Mouse (Mus musculus): ENCODE results near the gene Cpxm1. TPM values are rescaled to one million over a fixed set of nuclear protein-coding genes. Genes with fewer than 3 reads are reported as not detected.

Gene Cpxm1
- polyA plus RNA-seq (2012), result 0.03 TPM in 1 of 2 replicates, not detected in the other

DNA sequence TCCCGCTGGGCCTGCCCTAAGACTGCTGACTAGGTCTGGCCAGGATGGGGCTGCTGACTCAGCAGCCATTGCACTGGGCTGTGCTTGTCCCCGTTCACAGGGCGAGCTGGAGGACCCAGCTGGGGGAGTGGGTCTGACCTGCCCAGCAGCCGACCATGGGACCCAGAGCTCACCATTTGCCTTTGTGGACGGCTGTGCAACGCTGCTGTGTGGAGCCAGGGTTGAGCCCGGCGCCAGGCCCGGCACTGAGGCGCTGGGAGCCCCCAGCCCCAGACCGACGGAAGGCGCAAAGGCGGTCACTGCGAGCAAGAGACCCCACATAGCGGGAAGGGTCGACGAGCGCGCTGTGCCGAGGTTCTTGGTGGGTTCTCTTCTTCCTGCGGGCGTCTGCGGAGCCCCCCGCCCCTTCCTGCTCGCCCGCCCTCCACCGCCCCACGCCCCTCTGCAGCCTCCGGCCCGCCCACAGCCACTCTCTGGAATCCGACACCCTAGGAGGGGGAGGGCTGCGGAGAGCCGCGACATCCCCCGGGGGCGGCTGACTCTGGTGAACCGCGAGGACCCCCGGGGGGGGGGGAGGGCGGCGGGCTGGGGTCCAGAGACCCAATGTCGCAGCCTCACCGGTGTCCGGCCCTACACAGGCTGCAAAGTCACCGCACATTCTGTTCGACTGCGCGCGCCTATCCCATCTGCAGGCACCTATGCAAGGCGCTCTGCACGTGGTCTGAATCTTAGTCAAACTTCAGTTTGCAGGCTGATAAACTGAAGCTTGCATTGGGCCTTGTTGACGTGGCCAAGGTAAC is at the start of gene Cpxm1:
Gene Cpxm1 (minus strand): TSS at position 389 of the 800 bp plus-strand sequence.
- TF ChIP-seq GATA1 (IDR thresholded peaks at IDR 0.05; ENCODE audit: low read length), result no peak

DNA sequence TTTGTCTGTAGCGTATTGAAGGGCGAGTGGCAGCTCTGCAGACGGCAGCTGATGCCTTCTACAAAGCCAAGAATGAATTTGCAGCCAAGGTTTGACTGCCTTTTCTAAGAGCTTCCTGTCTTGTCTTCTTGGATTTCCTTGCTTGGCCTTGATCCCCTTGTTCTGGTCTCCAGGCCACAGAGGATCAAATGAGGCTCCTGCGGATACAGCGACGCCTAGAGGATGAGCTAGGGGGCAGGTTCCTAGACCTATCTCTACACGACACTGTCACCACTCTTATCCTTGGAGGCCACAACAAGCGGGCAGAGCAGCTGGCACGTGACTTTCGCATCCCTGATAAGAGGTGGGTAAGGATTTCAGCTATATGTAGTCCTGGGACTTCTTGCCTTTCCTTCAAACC is 44.8 kb upstream of the Cpxm1 start:
- TF ChIP-seq GATA1 (IDR thresholded peaks at IDR 0.05; ENCODE audit: low read length), result no peak

DNA sequence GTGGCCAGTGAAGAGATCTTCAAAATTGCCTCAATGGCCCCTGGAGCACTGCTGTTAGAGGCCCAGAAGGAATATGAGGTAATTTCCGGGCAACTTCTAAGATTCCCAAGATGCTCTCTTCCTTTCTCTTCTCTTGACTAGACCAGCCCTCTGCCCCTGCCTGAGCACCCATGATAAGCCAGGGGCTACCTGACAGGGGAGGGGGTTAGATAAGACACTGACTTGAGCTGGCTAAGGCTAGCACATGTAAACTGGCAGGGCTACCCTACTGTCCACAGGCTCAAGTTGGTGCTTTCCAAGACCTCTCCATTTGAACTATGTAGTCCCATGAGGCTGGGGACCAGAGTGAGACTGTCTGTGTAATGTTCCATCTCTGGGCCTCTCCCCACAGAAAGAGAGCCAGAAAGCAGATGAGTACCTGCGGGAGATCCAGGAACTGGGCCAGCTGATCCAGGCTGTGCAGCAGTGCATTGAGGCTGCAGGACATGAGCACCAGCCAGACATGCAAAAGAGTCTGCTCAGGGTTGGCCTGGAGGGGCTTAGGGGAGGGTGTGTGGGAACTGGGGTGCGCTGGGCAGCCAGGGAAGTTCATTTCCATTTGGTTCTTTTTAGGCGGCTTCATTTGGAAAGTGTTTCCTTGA is 42.6 kb upstream of the Cpxm1 start:
- TF ChIP-seq GATA1 (IDR thresholded peaks at IDR 0.05; ENCODE audit: low read length), result no peak

DNA sequence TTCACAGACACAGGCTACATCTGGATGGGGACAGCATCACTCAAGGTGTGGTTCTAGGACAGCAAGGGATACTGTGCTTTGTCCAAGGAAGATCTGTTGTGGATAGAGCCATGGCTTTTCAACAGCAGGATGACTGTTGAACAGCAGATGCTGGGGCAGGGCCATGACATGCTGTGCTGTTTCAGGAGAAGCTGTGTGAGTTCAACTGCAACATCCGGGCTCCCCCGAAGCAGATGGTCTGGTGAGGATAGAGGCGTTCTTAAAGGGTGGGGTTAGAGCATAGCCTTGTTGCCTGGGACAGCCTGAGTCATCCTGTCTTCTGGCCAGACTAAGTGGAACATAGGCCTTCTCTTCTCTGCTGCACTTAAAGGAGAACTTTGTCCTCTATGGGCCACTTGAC is 41.5 kb upstream of the Cpxm1 start:
- no peak for TF ChIP-seq GATA1 (IDR thresholded peaks at IDR 0.05; ENCODE audit: low read length)

DNA sequence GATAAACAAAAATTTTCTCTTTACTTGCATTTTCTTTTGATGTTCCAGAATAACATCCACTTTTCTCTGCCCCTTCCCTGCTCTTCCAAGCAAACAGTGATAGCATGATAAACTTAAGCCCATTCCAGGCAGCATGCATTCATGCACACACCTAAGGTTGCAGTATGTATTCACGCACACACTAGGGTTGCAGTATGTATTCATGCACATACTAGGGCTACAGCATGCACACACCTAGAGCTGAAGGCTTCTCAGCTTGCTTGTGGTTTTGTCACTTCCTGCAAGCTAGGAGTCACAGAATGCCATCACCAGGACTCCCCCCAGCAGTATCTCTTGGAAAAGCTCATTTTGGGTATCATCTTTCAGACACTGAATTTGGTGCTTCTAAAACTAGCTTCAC is 39.4 kb upstream of the Cpxm1 start:
- TF ChIP-seq GATA1 (IDR thresholded peaks at IDR 0.05; ENCODE audit: low read length), result no peak

DNA sequence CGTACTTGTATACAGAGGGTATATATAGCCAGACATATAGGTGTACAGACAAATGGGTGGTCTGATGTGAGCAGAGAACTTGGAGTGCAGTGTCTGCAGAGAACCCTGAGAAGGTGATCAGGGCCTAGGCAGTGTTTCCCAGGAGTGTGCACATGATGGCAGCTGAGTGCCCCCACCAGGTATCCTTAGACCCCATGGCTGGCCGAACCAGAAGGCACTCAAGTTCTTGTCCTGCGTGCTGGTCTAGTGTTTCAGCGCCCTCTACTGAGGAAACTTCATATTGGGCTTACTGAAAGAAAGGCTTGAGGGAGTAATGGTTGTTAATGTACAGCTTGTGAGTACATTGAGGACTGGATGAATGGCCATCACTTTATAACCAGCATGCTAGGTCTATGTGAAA is 35.8 kb upstream of the Cpxm1 start:
- no peak for TF ChIP-seq GATA1 (IDR thresholded peaks at IDR 0.05; ENCODE audit: low read length)

DNA sequence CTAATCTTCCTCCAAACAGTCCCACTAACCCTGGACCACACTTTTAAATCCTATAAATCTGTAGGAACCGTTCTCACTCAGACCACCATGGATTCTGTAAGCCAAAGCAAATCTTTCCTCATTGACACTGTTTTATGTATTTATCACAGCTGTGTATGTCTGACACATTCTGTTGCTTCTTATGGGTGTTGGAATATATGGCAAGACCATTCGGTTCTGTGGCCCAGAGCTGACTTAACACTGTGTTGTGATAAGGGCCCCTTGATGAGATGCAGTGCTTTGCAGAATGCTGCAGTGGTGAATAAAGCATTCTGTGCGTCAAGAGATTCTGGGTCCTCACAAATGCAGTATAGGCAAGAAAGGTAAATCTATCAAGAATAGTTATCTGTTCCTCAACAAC is 34.8 kb upstream of the Cpxm1 start:
- TF ChIP-seq GATA1 (IDR thresholded peaks at IDR 0.05; ENCODE audit: low read length), result no peak

DNA sequence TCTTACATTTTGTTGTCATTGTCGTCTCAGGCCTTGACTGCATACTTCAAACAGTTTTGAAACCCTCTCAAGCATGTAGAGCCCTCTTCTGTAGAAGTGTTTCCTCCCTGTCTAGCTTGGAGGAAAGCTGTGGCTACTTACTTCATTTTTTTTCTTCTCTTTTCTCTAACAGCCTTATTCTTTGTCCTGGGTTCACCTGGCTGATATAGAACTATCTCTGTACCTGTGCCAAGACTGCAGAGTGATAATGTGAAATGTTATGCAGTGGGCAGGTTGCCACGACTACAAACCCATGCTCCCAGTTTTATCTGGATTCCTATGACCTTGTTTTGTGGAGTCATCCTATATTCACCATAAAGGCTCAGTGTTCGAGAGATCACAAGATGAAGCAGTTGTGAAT is 33.1 kb upstream of the Cpxm1 start:
- no peak for TF ChIP-seq GATA1 (IDR thresholded peaks at IDR 0.05; ENCODE audit: low read length)

DNA sequence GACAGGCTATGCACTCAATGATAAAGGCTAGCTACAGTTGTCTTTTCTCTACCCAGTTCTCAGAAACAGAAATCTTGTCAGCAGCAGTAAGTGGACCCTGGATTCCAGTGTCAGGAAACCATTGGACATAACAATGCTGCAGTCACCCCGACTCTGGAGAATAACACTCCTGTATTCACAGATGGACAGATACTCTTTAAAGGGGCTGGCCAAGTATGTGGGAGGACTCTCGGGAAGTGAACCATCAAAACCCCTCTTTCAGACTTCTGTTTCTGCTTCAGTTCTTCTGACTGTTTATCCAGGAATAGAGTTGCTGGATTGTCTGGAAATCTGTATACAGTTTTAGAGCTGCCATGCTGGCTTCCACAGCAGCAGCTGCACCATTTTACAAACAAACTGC is 32.5 kb upstream of the Cpxm1 start:
- TF ChIP-seq GATA1 (IDR thresholded peaks at IDR 0.05; ENCODE audit: low read length), result no peak

DNA sequence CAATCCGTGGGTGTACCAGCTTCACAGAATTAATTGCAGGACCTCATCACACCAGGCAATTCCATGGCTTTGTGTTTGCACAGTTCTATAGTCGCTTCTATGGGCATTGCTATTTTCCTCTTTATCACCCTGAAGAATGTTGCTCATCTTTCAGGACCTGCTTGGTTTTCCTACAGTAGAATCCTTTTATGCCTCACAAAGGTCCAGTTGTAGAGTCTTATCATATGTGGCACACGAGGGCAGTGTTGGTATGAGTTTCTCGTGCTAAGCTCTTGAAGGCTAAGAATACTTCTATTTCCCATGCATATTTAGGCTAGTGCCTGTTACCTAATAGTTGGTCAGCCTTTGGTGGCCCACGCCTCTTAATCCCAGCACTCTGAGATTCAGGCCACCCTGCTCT is 27.7 kb upstream of the Cpxm1 start:
- TF ChIP-seq GATA1 (IDR thresholded peaks at IDR 0.05; ENCODE audit: low read length), result no peak

DNA sequence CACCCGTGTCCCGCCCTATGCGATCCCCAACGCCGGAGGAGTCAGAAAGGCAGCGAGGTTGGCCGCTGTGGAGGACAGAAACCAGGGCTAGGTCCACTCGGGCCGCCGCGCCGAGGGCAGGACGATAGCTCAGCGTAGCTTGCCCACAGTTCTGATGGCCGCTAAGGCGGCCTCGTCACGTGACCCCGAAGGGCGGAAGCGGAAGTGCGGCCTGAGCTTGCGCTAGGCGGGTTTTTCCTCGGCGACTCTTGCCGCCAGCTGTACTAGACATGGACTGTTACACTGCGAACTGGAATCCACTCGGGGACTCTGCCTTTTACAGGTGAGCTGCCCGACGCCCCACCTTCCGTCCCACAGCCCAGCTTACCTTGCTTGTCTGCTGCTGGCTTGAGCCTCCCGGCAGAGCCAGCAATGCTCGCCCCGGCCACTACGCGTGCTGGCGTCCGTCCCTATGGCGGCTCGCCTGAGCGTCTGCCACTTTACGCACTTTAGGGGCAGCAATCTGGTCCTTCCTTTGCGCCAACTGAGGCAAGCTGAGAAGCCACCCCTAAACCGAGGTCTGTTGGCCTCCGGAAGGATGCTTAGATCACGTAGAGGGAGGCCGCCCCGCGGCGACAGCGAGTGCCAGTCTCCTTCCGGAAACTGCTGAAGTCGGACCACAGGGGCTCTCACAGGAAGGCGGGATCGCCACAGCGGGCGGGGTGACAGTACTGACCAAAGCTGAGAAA is 26.9 kb upstream of the Cpxm1 start, which contains the start of the genes Vps16 and Pced1a:
Gene Vps16 (plus strand): TSS at position 214 of the 728 bp plus-strand sequence.
Gene Pced1a (minus strand): TSS at position 576 of the 728 bp plus-strand sequence.
- no peak for TF ChIP-seq GATA1 (IDR thresholded peaks at IDR 0.05; ENCODE audit: low read length)

DNA sequence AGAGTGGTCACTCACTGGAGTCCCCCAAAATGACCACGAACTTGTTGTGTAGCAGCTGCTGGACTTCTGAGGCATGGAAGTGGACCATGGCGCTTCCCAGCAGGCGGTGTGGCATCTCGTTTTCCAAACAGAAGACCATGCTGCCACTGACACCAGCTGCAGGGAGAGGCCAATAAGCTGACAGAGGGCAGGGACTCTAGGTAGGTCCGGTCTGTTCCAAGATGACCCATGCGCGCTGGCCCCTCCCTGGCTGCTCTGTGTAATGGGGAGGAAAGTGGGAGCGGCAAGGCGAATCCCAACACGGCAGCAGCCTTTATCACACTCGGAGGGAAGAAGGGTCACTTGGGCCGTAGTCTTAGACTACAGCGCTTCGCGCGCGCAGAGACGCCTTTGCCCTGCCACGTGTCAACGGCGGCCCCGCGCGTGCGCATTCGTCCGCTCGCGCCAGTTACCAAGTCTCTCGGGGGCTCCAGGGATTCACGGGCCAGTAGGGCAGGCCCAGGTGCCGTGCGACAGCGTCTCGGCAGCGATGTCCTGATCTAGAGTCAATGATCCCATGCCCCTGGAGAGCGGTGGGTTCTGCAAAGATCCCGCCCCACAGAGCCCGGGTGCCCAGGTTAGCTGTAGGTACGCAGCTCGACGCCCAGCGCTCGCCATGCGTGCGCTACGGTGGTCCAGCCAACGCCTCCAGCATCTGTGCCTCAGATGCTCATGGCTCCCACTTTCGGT is 26.2 kb upstream of the Cpxm1 start:
- no peak for TF ChIP-seq GATA1 (IDR thresholded peaks at IDR 0.05; ENCODE audit: low read length)

DNA sequence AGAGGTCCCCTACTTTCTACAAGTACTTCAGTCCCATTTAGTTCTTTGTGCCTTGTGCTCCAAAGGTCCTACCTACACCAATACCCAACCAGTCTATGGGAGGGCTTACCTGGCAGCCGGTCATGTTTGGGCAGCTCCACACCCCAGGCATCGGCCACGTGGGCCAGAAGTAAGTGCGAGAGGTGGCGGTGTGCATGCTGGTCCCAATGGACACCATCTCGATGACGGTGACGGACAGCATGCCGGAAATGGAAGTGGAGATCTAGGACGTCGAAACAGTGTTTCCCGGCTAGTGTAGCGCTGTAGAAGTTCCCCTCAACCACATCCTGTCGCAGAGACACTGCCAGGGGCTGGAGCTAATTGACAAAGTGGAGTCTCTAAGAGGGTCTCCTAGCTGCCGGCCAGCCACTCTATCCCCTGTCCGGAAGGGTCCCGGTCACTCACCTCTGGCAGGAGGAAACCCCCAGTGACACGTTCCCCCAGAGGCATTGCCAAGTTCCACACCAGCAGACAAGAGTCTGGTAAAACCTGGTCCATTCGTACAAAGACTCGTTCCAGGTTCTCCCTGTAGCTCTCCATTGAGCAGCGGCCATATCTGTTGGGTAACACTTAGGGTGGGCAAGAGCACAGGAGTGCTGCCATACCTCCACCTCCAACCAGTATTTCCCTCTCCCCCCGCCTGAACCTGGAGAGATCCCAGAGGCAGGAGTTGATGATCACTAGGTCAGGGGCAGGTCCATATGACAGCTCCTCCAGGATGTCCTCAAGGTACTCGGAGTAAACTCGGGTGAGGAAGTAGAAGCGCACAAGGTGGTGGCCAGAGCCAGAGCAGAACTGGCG is 24.6 kb upstream of the Cpxm1 start:
- TF ChIP-seq GATA1 (IDR thresholded peaks at IDR 0.05; ENCODE audit: low read length), result no peak

DNA sequence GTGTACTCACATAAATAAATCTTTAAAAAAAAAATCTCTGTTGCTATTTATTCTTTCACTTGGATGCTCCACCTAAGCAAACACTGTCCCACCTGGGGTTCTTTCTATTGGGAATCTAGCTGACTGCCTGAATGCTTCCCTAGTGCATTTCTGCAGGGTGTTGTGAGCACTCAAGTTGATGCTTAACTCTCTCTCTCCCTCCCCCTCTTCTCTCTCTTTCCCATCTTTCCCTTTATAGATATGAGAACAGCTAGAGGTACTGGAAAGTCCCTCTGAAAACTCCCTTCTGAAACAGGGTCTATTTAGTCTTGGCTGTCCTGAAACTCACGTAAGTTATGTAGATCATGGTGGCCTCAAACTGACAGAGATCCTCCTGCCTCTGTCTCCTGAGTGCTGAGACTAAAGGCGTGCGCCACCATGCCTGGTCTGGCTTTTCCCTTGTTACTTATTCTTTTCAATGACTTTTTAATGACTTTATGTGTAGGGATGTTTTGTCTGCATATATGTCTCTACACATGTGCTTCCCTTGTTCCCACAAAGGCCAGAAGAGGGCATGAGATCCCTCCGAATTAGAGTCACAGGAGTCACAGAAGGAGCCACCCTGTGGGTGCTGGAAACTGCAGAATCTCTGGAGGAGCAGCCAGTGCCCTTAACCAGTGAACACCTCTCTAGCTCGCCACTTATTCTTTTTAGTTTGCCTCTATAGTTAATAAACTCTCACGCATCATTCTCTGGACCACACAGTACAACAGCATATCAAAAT is 16.9 kb upstream of the Cpxm1 start:
- no peak for TF ChIP-seq GATA1 (IDR thresholded peaks at IDR 0.05; ENCODE audit: low read length)
